Mouse (Mus musculus): ENCODE data around the gene Sacs. TPM values are rescaled to one million over a fixed set of nuclear protein-coding genes. Genes with fewer than 3 reads are reported as not detected.

The Sacs gene
- polyA plus RNA-seq, 1 experiment from 2014 or later, result 6.9 TPM

- Histone ChIP-seq H3K27me3 (no peaks in the 10 kb centered on the region), H3K9me3 (no peaks in the 10 kb centered on the region), H3K36me3 (no peaks in the 10 kb centered on the region), H3K4me2 (no peak overlapping the region), H3K27ac (replicated peaks) (no peak overlapping the region), H3K9ac (no peak overlapping the region), H3K4me3 (no peak overlapping the region), H3K4me1 (replicated peaks) (no peaks in the 10 kb centered on the region)
- WGBS, result 94% methylated on average over 3 of the region's 3 CpGs
- no peak for ATAC-seq (ENCODE audit: low FRiP score, low read depth)
Observed at GRCm38 (mm10) chr14:61164461-61164860, 26.2 kb downstream of the Sacs start.

GRCm38 (mm10) chr14:61165929-61166328, 27.7 kb downstream of the Sacs start:
- H3K27me3 ChIP-seq, result no peaks in the 10 kb centered on the region
- no peaks in the 10 kb centered on the region for H3K9me3 ChIP-seq
- no peak overlapping the region for H3K4me3 ChIP-seq
- no peak overlapping the region for H3K9ac ChIP-seq
- no peaks in the 10 kb centered on the region for H3K4me1 ChIP-seq (replicated peaks)
- no peak for ATAC-seq (ENCODE audit: low FRiP score, low read depth)
- H3K27ac ChIP-seq (replicated peaks), result no peak overlapping the region
- H3K4me2 ChIP-seq, result no peak overlapping the region
- H3K36me3 ChIP-seq, result no peaks in the 10 kb centered on the region
- WGBS, result 78% methylated on average over 9 of the region's 9 CpGs

- Histone ChIP-seq H3K36me3 (no peaks in the 10 kb centered on the region), H3K4me2 (no peak overlapping the region), H3K9me3 (no peaks in the 10 kb centered on the region), H3K9ac (no peak overlapping the region), H3K27me3 (no peaks in the 10 kb centered on the region), H3K27ac (replicated peaks) (no peak overlapping the region), H3K4me3 (no peak overlapping the region), H3K4me1 (replicated peaks) (peaks cover 24% of the 10 kb centered on the region)
- WGBS, result 92% methylated on average over 5 of the region's 5 CpGs
- no peak for ATAC-seq (ENCODE audit: low FRiP score, low read depth)
Observed at GRCm38 (mm10) chr14:61171261-61171970, 33.2 kb downstream of the Sacs start.

GRCm38 (mm10) chr14:61172548-61173158, 34.4 kb downstream of the Sacs start:
- H3K4me1 ChIP-seq (replicated peaks), result peaks cover 24% of the 10 kb centered on the region
- H3K36me3 ChIP-seq, result no peaks in the 10 kb centered on the region
- H3K27me3 ChIP-seq, result no peaks in the 10 kb centered on the region
- under 1% methylated on average over 44 of the region's 52 CpGs for WGBS
- H3K4me3 ChIP-seq, result peak overlapping the region; percentile 72
- H3K9me3 ChIP-seq, result no peaks in the 10 kb centered on the region
- peak overlapping the region; percentile 60 for H3K4me2 ChIP-seq
- ATAC-seq (ENCODE audit: low FRiP score, low read depth), result peak; percentile 97
- H3K9ac ChIP-seq, result peak overlapping the region; percentile 78
- H3K27ac ChIP-seq (replicated peaks), result peak overlapping the region; percentile 92

- Histone ChIP-seq H3K4me1 (replicated peaks) (peaks cover 24% of the 10 kb centered on the region), H3K4me3 (peak overlapping the region; percentile 72), H3K4me2 (peak overlapping the region; percentile 60), H3K36me3 (no peaks in the 10 kb centered on the region), H3K9ac (peak overlapping the region; percentile 78), H3K9me3 (no peaks in the 10 kb centered on the region), H3K27me3 (no peaks in the 10 kb centered on the region), H3K27ac (replicated peaks) (peak overlapping the region; percentile 92)
- ATAC-seq (ENCODE audit: low FRiP score, low read depth), result no peak
- WGBS, result 0% methylated on average over 28 of the region's 37 CpGs
Observed at GRCm38 (mm10) chr14:61173229-61173628, 35.0 kb downstream of the Sacs start.

GRCm38 (mm10) chr14:61191904-61192303, 53.6 kb downstream of the Sacs start:
- Histone ChIP-seq H3K27ac (replicated peaks) (no peak overlapping the region), H3K4me3 (no peak overlapping the region), H3K9me3 (no peaks in the 10 kb centered on the region), H3K9ac (no peak overlapping the region), H3K4me2 (no peak overlapping the region), H3K27me3 (no peaks in the 10 kb centered on the region), H3K36me3 (peaks cover 46% of the 10 kb centered on the region), H3K4me1 (replicated peaks) (no peaks in the 10 kb centered on the region)
- WGBS, result 92% methylated on average over 7 of the region's 7 CpGs
- ATAC-seq (ENCODE audit: low FRiP score, low read depth), result no peak

- Histone ChIP-seq H3K4me2 (no peak overlapping the region), H3K4me3 (no peak overlapping the region), H3K27ac (replicated peaks) (no peak overlapping the region), H3K9me3 (no peaks in the 10 kb centered on the region), H3K4me1 (replicated peaks) (no peaks in the 10 kb centered on the region), H3K9ac (no peak overlapping the region), H3K36me3 (peaks cover 50% of the 10 kb centered on the region), H3K27me3 (no peaks in the 10 kb centered on the region)
- ATAC-seq (ENCODE audit: low FRiP score, low read depth), result no peak
- WGBS, result 85% methylated on average over 10 of the region's 10 CpGs
Observed at GRCm38 (mm10) chr14:61192326-61192725, 54.1 kb downstream of the Sacs start.

- H3K9ac ChIP-seq, result no peak overlapping the region
- H3K4me2 ChIP-seq, result no peak overlapping the region
- ATAC-seq (ENCODE audit: low FRiP score, low read depth), result no peak
- no peak overlapping the region for H3K4me3 ChIP-seq
- WGBS, result 50% methylated on average over 4 of the region's 4 CpGs
- no peaks in the 10 kb centered on the region for H3K4me1 ChIP-seq (replicated peaks)
- H3K9me3 ChIP-seq, result no peaks in the 10 kb centered on the region
- no peaks in the 10 kb centered on the region for H3K27me3 ChIP-seq
- H3K27ac ChIP-seq (replicated peaks), result no peak overlapping the region
- H3K36me3 ChIP-seq, result peaks cover 53% of the 10 kb centered on the region
Observed at GRCm38 (mm10) chr14:61194416-61194815, 56.2 kb downstream of the Sacs start.

GRCm38 (mm10) chr14:61210111-61210510, 71.9 kb downstream of the Sacs start:
- Histone ChIP-seq H3K36me3 (peaks cover 87% of the 10 kb centered on the region), H3K27me3 (no peaks in the 10 kb centered on the region), H3K27ac (replicated peaks) (no peak overlapping the region), H3K9ac (no peak overlapping the region), H3K4me2 (no peak overlapping the region), H3K4me1 (replicated peaks) (no peaks in the 10 kb centered on the region), H3K9me3 (no peaks in the 10 kb centered on the region), H3K4me3 (no peak overlapping the region)
- WGBS, result 96% methylated on average over 5 of the region's 5 CpGs
- ATAC-seq (ENCODE audit: low FRiP score, low read depth), result no peak

- peaks cover 70% of the 10 kb centered on the region for H3K36me3 ChIP-seq
- H3K27ac ChIP-seq (replicated peaks), result no peak overlapping the region
- H3K4me3 ChIP-seq, result no peak overlapping the region
- no peak overlapping the region for H3K9ac ChIP-seq
- H3K9me3 ChIP-seq, result no peaks in the 10 kb centered on the region
- 94% methylated on average over 6 of the region's 6 CpGs for WGBS
- no peaks in the 10 kb centered on the region for H3K4me1 ChIP-seq (replicated peaks)
- ATAC-seq (ENCODE audit: low FRiP score, low read depth), result no peak
- no peak overlapping the region for H3K4me2 ChIP-seq
- H3K27me3 ChIP-seq, result no peaks in the 10 kb centered on the region
Observed at GRCm38 (mm10) chr14:61211754-61212153, 73.5 kb downstream of the Sacs start.

GRCm38 (mm10) chr14:61221166-61221565, 82.9 kb downstream of the Sacs start:
- Histone ChIP-seq H3K4me1 (replicated peaks) (no peaks in the 10 kb centered on the region), H3K4me2 (no peak overlapping the region), H3K9me3 (0 out of 2 replicates have a peak, but pooled peaks cover 3% of the 10 kb centered on the region), H3K9ac (no peak overlapping the region), H3K4me3 (no peak overlapping the region), H3K27me3 (no peaks in the 10 kb centered on the region), H3K36me3 (no peaks in the 10 kb centered on the region), H3K27ac (replicated peaks) (no peak overlapping the region)
- ATAC-seq (ENCODE audit: low FRiP score, low read depth), result no peak
- 81% methylated on average over 5 of the region's 5 CpGs for WGBS

GRCm38 (mm10) chr14:61222506-61222905, 84.2 kb downstream of the Sacs start:
- no peak overlapping the region for H3K4me3 ChIP-seq
- WGBS, result 69% methylated on average over 6 of the region's 6 CpGs
- H3K4me2 ChIP-seq, result no peak overlapping the region
- H3K36me3 ChIP-seq, result no peaks in the 10 kb centered on the region
- H3K9ac ChIP-seq, result no peak overlapping the region
- no peak for ATAC-seq (ENCODE audit: low FRiP score, low read depth)
- H3K9me3 ChIP-seq, result 0 out of 2 replicates have a peak, but pooled peaks cover 3% of the 10 kb centered on the region
- no peaks in the 10 kb centered on the region for H3K27me3 ChIP-seq
- no peaks in the 10 kb centered on the region for H3K4me1 ChIP-seq (replicated peaks)
- no peak overlapping the region for H3K27ac ChIP-seq (replicated peaks)

Data from hindbrain, embryonic 15.5 days (tissue).